Mouse (Mus musculus) CH12.LX (cell line): ENCODE data around the gene Eif3c. TPM values are rescaled to one million over a fixed set of nuclear protein-coding genes. Genes with fewer than 3 reads are reported as not detected.
A peak's percentile ranks its signal among the peaks of the same experiment; 100 is the strongest.

ENCODE experiments used
- DNase-seq: peaks from one replicate; pipeline ENCODE4 v3.0.0-alpha.2; 2013; ENCODE audit errors: extremely low read depth
- H3K27ac ChIP-seq: 2 replicates; pipeline ENCODE4 v1.5.1; 2012; ENCODE audit warnings: low read depth, mild to moderate bottlenecking, control low read depth, moderate library complexity; ENCODE audit not compliant: insufficient read depth
- H3K27me3 ChIP-seq: replicated peaks from 2 replicates; pipeline ENCODE3; 2012; ENCODE audit warnings: inconsistent platforms
- H3K36me3 ChIP-seq, 2 experiments: replicated peaks in 1 of 2; 2 replicates each; pipeline versions ENCODE3 to v1.6.1; 2012; ENCODE audit warnings: inconsistent platforms in 1 of 2, low read length in 1 of 2, mild to moderate bottlenecking in 1 of 2, mixed read lengths in 1 of 2, moderate library complexity in 1 of 2; ENCODE audit not compliant: control insufficient read depth in 1 of 2, insufficient read depth in 1 of 2
- H3K4me1 ChIP-seq, 2 experiments: 2 replicates each; pipeline ENCODE4 v1.6.1; 2012; ENCODE audit warnings: inconsistent platforms in 1 of 2, moderate library complexity in 1 of 2; ENCODE audit not compliant: insufficient read depth in 2 of 2, control insufficient read depth in 1 of 2
- H3K4me2 ChIP-seq: 2 replicates; pipeline ENCODE4 v1.6.1; 2012; ENCODE audit warnings: low read depth, mild to moderate bottlenecking, control low read depth; ENCODE audit not compliant: poor library complexity, insufficient read depth, severe bottlenecking
- H3K4me3 ChIP-seq, 3 experiments: fragments of 150-350 bp in 1 of 3; sonication (generic) in 1 of 3; replicated peaks in 1 of 3; 2 replicates each; pipeline versions ENCODE3 to v1.5.1; 2011 to 2012; ENCODE audit warnings: low read depth in 2 of 3, low read length in 2 of 3, mild to moderate bottlenecking in 2 of 3, moderate library complexity in 2 of 3, control low read depth in 1 of 3, improper control_type of control experiment in 1 of 3, inconsistent platforms in 1 of 3, mixed read lengths in 1 of 3; ENCODE audit not compliant: poor library complexity in 1 of 3
- H3K79me2 ChIP-seq: replicated peaks from 2 replicates; pipeline ENCODE4 v1.6.1; 2012; ENCODE audit warnings: mild to moderate bottlenecking, moderate library complexity; ENCODE audit not compliant: control insufficient read depth, poor library complexity, insufficient read depth, severe bottlenecking; ENCODE audit errors: extremely low read depth
- H3K9ac ChIP-seq: 2 replicates; pipeline ENCODE4 v1.6.1; 2012; ENCODE audit warnings: low read depth, mild to moderate bottlenecking, control low read depth, moderate library complexity; ENCODE audit not compliant: insufficient read depth
- H3K9me3 ChIP-seq: replicated peaks from 2 replicates; pipeline ENCODE3; 2012; ENCODE audit warnings: low read length, inconsistent platforms, mixed read lengths
- CHD1 ChIP-seq: IDR thresholded peaks from 2 replicates; pipeline ENCODE4 v1.6.1; 2012; ENCODE audit warnings: low read depth, low read length, improper control_type of control experiment, inconsistent platforms
- CHD2 ChIP-seq: IDR thresholded peaks from 2 replicates; pipeline ENCODE4 v1.6.1; 2011; ENCODE audit warnings: low read length, improper control_type of control experiment
- CTCF ChIP-seq, 2 experiments: IDR thresholded peaks in 1 of 2; conservative IDR thresholded peaks in 1 of 2; 2 replicates each; pipeline ENCODE4 v1.5.1; 2011 to 2012; ENCODE audit warnings: low read depth in 2 of 2, low read length in 2 of 2, improper control_type of control experiment in 1 of 2, inconsistent platforms in 1 of 2, mild to moderate bottlenecking in 1 of 2, moderate library complexity in 1 of 2
- GABPA ChIP-seq: IDR thresholded peaks from 2 replicates; pipeline ENCODE4 v1.6.1; 2012; ENCODE audit warnings: low read depth, low read length, improper control_type of control experiment, inconsistent platforms; ENCODE audit not compliant: insufficient replicate concordance
- IRF4 ChIP-seq: IDR thresholded peaks from 2 replicates; pipeline ENCODE4 v1.6.1; 2014; ENCODE audit warnings: low read depth, mild to moderate bottlenecking, inconsistent platforms, low read length, improper control_type of control experiment
- NELFE ChIP-seq: IDR thresholded peaks from 2 replicates; pipeline ENCODE4 v1.6.1; 2011; ENCODE audit warnings: low read depth, low read length, improper control_type of control experiment
- PAX5 ChIP-seq: IDR thresholded peaks from 2 replicates; pipeline ENCODE4 v1.6.1; 2012; ENCODE audit warnings: low read length, inconsistent platforms, mixed read lengths
- RAD21 ChIP-seq: IDR thresholded peaks from 2 replicates; pipeline ENCODE4 v1.6.1; 2011; ENCODE audit warnings: low read depth, mild to moderate bottlenecking, low read length, improper control_type of control experiment, moderate library complexity
- SMC3 ChIP-seq: IDR thresholded peaks from 2 replicates; pipeline ENCODE4 v1.6.1; 2011; ENCODE audit warnings: low read depth, low read length, improper control_type of control experiment
- TBP ChIP-seq: conservative IDR thresholded peaks from 2 replicates; pipeline ENCODE4 v1.6.1; 2011; ENCODE audit warnings: low read depth, low read length, improper control_type of control experiment
- UBTF ChIP-seq: IDR thresholded peaks from 2 replicates; pipeline ENCODE4 v1.6.1; 2012; ENCODE audit warnings: low read depth, mild to moderate bottlenecking, inconsistent platforms, low read length, improper control_type of control experiment, moderate library complexity
- USF1 ChIP-seq: IDR thresholded peaks from 2 replicates; pipeline ENCODE4 v1.6.1; 2014; ENCODE audit warnings: low read depth, mild to moderate bottlenecking, inconsistent platforms, low read length, improper control_type of control experiment
- ZC3H11A ChIP-seq: IDR thresholded peaks from 2 replicates; pipeline ENCODE4 v1.6.1; 2012; ENCODE audit warnings: low read depth, mild to moderate bottlenecking, inconsistent platforms, low read length, improper control_type of control experiment
- dilution Hi-C: fragments of 300-500 bp; cut with MboI; formaldehyde crosslinking; loops from 2 replicates; pipeline ENCODE4 v1.14.3; 2020; ENCODE audit warnings: low sequenced_read_pairs; ENCODE audit not compliant: extremely low pct_unique_long_range_greater_than_20kb, extremely low pct_ligation_motif_present
- in situ Hi-C: fragments of 300-500 bp; cut with MboI; formaldehyde crosslinking; loops from 3 replicates; pipeline ENCODE4 v1.14.3; 2019; ENCODE audit warnings: low sequenced_read_pairs, low pct_ligation_motif_present, low pct_unique_long_range_greater_than_20kb, mixed read lengths
- polyA plus RNA-seq: library from polyadenylated mRNA; unstranded; fragments of >175 nt; gene quantifications from 2 replicates; pipeline ENCODE4 v1.2.1, GENCODE M21; 2012; ENCODE audit warnings: low read depth; ENCODE audit not compliant: insufficient read length
- total RNA-seq, 2 experiments: library from RNA; depleted of rRNA; stranded (reverse); fragments of 300-350 nt in 1 of 2; fragments of >200 nt in 1 of 2; gene quantifications; 2 replicates each; pipeline ENCODE4 v1.2.3; 2012 to 2014

The Eif3c gene
- total and polyA plus RNA-seq, 3 experiments, result 202 to 348 (median 276) TPM

DNA sequence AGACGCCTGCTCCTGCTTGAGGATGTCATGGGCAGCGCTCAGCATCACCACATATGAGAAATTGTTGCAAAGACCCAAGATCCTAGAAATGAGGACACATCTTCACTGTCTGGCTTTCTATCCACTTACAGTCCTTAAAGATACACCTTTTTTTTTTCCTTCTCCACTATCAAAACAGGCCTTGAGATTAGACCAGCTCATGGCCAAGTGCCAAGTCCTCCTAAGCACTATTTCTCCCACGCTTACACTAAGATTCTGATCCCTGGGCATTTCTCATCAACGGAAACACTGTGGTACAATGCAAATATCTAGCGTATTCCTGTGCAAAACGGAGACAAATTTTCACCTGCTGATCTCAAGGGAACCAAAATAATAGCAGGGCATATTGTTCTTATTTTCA is 15.4 kb upstream of the Eif3c start:
- H3K4me3 ChIP-seq, result no peak overlapping the region

DNA sequence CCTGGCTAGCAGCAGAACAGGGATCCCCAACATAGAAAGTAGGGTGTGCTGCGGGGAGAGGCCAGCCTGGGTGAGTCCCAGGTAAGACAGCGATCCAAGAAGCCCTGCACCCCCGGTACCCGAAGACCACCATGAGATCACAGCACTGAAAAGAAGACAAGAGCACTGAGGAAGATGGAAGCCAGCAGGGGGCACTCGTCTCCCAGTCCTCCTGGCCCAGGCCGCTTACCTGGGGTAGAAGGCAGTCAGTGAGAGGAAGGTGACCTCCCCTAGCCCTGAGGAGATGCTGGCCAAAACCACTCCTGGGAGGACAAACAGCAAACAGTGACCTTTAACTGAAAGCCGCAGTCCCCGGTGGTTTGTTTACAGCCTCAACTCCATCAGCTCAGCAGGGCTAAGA is 13.0 kb upstream of the Eif3c start:
- no peak for DNase-seq
- in situ Hi-C loops, result no loop called here

More for the DNA sequence above, 15.4 kb upstream of the Eif3c start:
- peaks cover 21 to 54% of the 10 kb centered on the region in 2 experiments for H3K36me3 ChIP-seq
- H3K27ac ChIP-seq, result no peak overlapping the region
- H3K4me1 ChIP-seq, result peaks cover 9 to 33% of the 10 kb centered on the region in 2 experiments; a peak in 3 of 4 replicates
- H3K4me2 ChIP-seq, result no peak overlapping the region
- H3K9me3 ChIP-seq, result no peaks in the 10 kb centered on the region
- in situ Hi-C loops, result loop anchor here (5.0 kb wide), 1 partner anchor 41 kb away; no protein-coding TSS in a partner anchor
- dilution Hi-C loops, result no loop called here
- H3K9ac ChIP-seq, result no peak overlapping the region
- no peaks in the 10 kb centered on the region for H3K79me2 ChIP-seq
- no peak for DNase-seq
- TF ChIP-seq TBP (no peak), CHD2 (no peak)
- no peaks in the 10 kb centered on the region for H3K27me3 ChIP-seq

DNA sequence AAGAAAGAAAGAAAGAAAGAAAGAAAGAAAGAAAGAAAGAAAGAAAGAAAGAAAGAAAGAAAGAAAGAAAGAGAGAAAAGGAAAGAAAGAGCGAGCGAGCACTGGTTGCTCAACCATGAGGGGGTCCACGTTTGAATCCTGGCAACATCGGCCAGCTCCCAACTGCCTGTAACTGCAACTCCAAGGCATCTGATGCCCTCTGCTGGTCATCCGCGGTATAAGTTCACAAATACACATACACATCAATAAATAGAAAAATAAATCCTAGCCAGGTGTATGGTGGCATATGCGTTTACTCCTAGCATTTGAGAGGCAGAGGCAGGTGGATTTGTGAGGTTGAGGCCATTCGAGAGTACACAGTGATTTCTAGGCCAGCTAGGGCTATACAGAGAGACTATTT is 10.7 kb upstream of the Eif3c start:
- Histone ChIP-seq H3K79me2 (no peaks in the 10 kb centered on the region), H3K9me3 (no peaks in the 10 kb centered on the region), H3K27me3 (no peaks in the 10 kb centered on the region), H3K27ac (no peak overlapping the region), H3K4me3 (no peak overlapping the region), H3K36me3 (peaks cover 46 to 91% of the 10 kb centered on the region in 2 experiments), H3K4me2 (no peak overlapping the region), H3K4me1 (peaks cover 0 to 3% of the 10 kb centered on the region in 2 experiments; a peak in 1 of 4 replicates), H3K9ac (no peak overlapping the region)
- TF ChIP-seq RAD21 (peak; percentile 58), TBP (no peak), GABPA (no peak), PAX5 (no peak), CTCF (conservative IDR thresholded peaks at IDR 0.05 in 1 of 2, IDR thresholded peaks at IDR 0.05 in 1 of 2; ENCODE audit: low read depth in 2 of 2, low read length in 2 of 2) (peak; percentile 50 to 71), UBTF (no peak), CHD2 (no peak), CHD1 (no peak), IRF4 (no peak), NELFE (no peak), SMC3 (peak; percentile 54)
- in situ Hi-C loops (no loop called here), dilution Hi-C loops (no loop called here)
- DNase-seq, result peak; percentile 71

More for the DNA sequence above, 13.0 kb upstream of the Eif3c start:
- dilution Hi-C loops, result no loop called here
- H3K4me2 ChIP-seq, result no peak overlapping the region
- H3K4me1 ChIP-seq, result peaks cover 0 to 15% of the 10 kb centered on the region in 2 experiments; a peak in 2 of 4 replicates
- TF ChIP-seq RAD21 (peak; percentile 78), CTCF (conservative IDR thresholded peaks at IDR 0.05 in 1 of 2, IDR thresholded peaks at IDR 0.05 in 1 of 2; ENCODE audit: low read depth in 2 of 2, low read length in 2 of 2) (peak; percentile 46 to 82; a peak in 3 of 4 replicates), ZC3H11A (peak; percentile 34; the same call in 1 of the 2 replicates), SMC3 (peak; percentile 91), USF1 (no peak)
- no peak overlapping the region for H3K9ac ChIP-seq
- H3K4me3 ChIP-seq, result no peak overlapping the region
- no peaks in the 10 kb centered on the region for H3K9me3 ChIP-seq
- H3K27me3 ChIP-seq, result no peaks in the 10 kb centered on the region
- no peaks in the 10 kb centered on the region for H3K79me2 ChIP-seq
- H3K27ac ChIP-seq, result no peak overlapping the region
- H3K36me3 ChIP-seq, result peaks cover 37 to 76% of the 10 kb centered on the region in 2 experiments
